ENCODE assay signal across 11 mouse cellular contexts in genomic region chr10:79824413-79824812, GRCm38 (mm10). TPM values are rescaled to one million over a fixed set of nuclear protein-coding genes. Genes with fewer than 3 reads are reported as not detected.
DNase-seq lines count a peak whose midpoint lies in the region; ATAC-seq and TF ChIP-seq lines count a peak whose summit lies in the region.
"Had no signal": no experiment of that assay in that cellular context is flagged by ENCODE, and none has a peak within 500 bp of the region (broad histone marks: within the 10 kb centered on the region; RNA-seq: fewer than 3 reads in every experiment).

No protein-coding gene starts in this region.

- H3K4me2 ChIP-seq in heart, embryonic 13.5 days, result peak overlapping the region; percentile 24
- peak overlapping the region; percentile 16; the same call in 1 of the 2 replicates for H3K4me2 ChIP-seq in lung, embryonic 16.5 days (ENCODE audit: low read depth, low read length)
- H3K4me2 ChIP-seq: midbrain, embryonic 15.5 days had no signal

- H3K36me3 ChIP-seq in heart, embryonic 13.5 days, result peaks cover 8% of the 10 kb centered on the region
- no peaks in the 10 kb centered on the region for H3K36me3 ChIP-seq in lung, embryonic 16.5 days (ENCODE audit: control insufficient read depth, insufficient read depth, low read length)

- 39% methylated on average over 6 of the region's 6 CpGs for WGBS in heart, embryonic 13.5 days
- 44% methylated on average over 6 of the region's 6 CpGs for WGBS in lung, embryonic 16.5 days

- peak overlapping the region; percentile 32 for H3K4me3 ChIP-seq in gastrocnemius, adult 2 months
- H3K4me3 ChIP-seq in heart, embryonic 13.5 days, result peak overlapping the region; percentile 4; the same call in 1 of the 2 replicates
- H3K4me3 ChIP-seq in lung, embryonic 16.5 days (ENCODE audit: low read length), result peak overlapping the region; percentile 10; the same call in 1 of the 2 replicates
- H3K4me3 ChIP-seq: midbrain, embryonic 15.5 days had no signal

- H3K27me3 ChIP-seq in heart, embryonic 13.5 days (replicated peaks), result 0 out of 2 replicates have a peak, but pooled peaks cover 3% of the 10 kb centered on the region
- no peaks in the 10 kb centered on the region for H3K27me3 ChIP-seq in lung, embryonic 16.5 days (ENCODE audit: control insufficient read depth, insufficient read depth, low read depth, low read length)
- H3K27me3 ChIP-seq: midbrain, embryonic 15.5 days had no signal

- no peak for DNase-seq in gastrocnemius, adult 2 months
- no peak for DNase-seq in gastrocnemius, postnatal 36 days
- DNase-seq in 416B (ENCODE audit: low read depth), result peak; percentile 72
- no peak for DNase-seq in retina, postnatal 1 day
- no peak for DNase-seq in left cerebral cortex, postnatal 36 days (ENCODE audit: low spot score in 2 of 2)
- DNase-seq in cerebellum, postnatal 14 days, result no peak
- DNase-seq: right cerebral cortex, postnatal 25 days had no signal

- ATAC-seq in heart, embryonic 13.5 days (ENCODE audit: extremely low read depth, insufficient number of reproducible peaks, low FRiP score, low TSS enrichment), result no peak
- no peak for ATAC-seq in lung, embryonic 16.5 days (ENCODE audit: low read depth)
- ATAC-seq: midbrain, embryonic 15.5 days had no signal

- intact Hi-C loops in gastrocnemius, adult 2 months (cut with DNase I), result no loop called here
- intact Hi-C loops in gastrocnemius, postnatal 36 days (cut with DNase I), result no loop called here
- intact Hi-C loops in left cerebral cortex, postnatal 36 days (cut with DNase I), result no loop called here

- H3K9me3 ChIP-seq in heart, embryonic 13.5 days, result no peaks in the 10 kb centered on the region
- H3K9me3 ChIP-seq in lung, embryonic 16.5 days (ENCODE audit: control insufficient read depth, low read length), result no peaks in the 10 kb centered on the region
- H3K9me3 ChIP-seq: midbrain, embryonic 15.5 days had no signal

- H3K4me1 ChIP-seq in heart, embryonic 13.5 days, result peaks cover 24% of the 10 kb centered on the region
- peaks cover 6% of the 10 kb centered on the region; the same call in 1 of the 2 replicates for H3K4me1 ChIP-seq in lung, embryonic 16.5 days (replicated peaks; ENCODE audit: control insufficient read depth, insufficient read depth, low read length)

- peak overlapping the region; percentile 66 for H3K9ac ChIP-seq in heart, embryonic 13.5 days
- H3K9ac ChIP-seq in lung, embryonic 16.5 days (ENCODE audit: low read length), result peak overlapping the region; percentile 45; the same call in 1 of the 2 replicates
- H3K9ac ChIP-seq: midbrain, embryonic 15.5 days had no signal

- H3K27ac ChIP-seq in gastrocnemius, adult 2 months, result peak overlapping the region; percentile 54
- H3K27ac ChIP-seq in heart, embryonic 13.5 days (replicated peaks), result peak overlapping the region; percentile 70
- peak overlapping the region; percentile 20; the same call in 1 of the 2 replicates for H3K27ac ChIP-seq in lung, embryonic 16.5 days (ENCODE audit: low read length)
- H3K27ac ChIP-seq: midbrain, embryonic 15.5 days had no signal

- TF ChIP-seq CTCF in gastrocnemius, adult 2 months (IDR thresholded peaks at IDR 0.05), result no peak

RNA-seq across cellular contexts. Expression of gene Misp, which starts 3.6 kb away (rescaled TPM):
- not detected for total RNA-seq in gastrocnemius, adult 2 months (2021)
- total RNA-seq in gastrocnemius, postnatal 36 days (2021), result not detected
- 1.2 and 1.4 TPM in 2 replicates for polyA plus RNA-seq in heart, embryonic 13.5 days (2015; fragmentation: Nextera tagmentation; extraction: Ambion mirVana)
- 10.6 and 13.5 TPM in 2 replicates for polyA plus RNA-seq in lung, embryonic 16.5 days (2015; fragmentation: Nextera tagmentation; extraction: Ambion mirVana)
- 1 to 10 TPM in 1 of 2 experiments, not detected in 1; 1.7 TPM for total RNA-seq in left cerebral cortex, postnatal 36 days (2021)

RNA-seq across cellular contexts. Expression of gene Ptbp1, which starts 29.8 kb away (rescaled TPM):
- total RNA-seq in gastrocnemius, adult 2 months (2021), result 10 to 100 TPM; 18.8 to 25.1 TPM
- 10 to 100 TPM; 17.2 to 17.4 TPM for total RNA-seq in gastrocnemius, postnatal 36 days (2021)
- polyA plus RNA-seq in heart, embryonic 13.5 days (2015; fragmentation: Nextera tagmentation; extraction: Ambion mirVana), result 122 and 141 TPM in 2 replicates
- 344 and 371 TPM in 2 replicates for polyA plus RNA-seq in lung, embryonic 16.5 days (2015; fragmentation: Nextera tagmentation; extraction: Ambion mirVana)
- total RNA-seq in left cerebral cortex, postnatal 36 days (2021), result 10 to 100 TPM; 40.2 to 51.9 TPM

RNA-seq across cellular contexts. Expression of gene Palm, which starts 31.0 kb away (rescaled TPM):
- 10 to 100 TPM; 18.1 to 23.0 TPM for total RNA-seq in gastrocnemius, adult 2 months (2021)
- total RNA-seq in gastrocnemius, postnatal 36 days (2021), result 10 to 100 TPM; 13.8 to 21.4 TPM
- 67.1 and 69.3 TPM in 2 replicates for polyA plus RNA-seq in heart, embryonic 13.5 days (2015; fragmentation: Nextera tagmentation; extraction: Ambion mirVana)
- polyA plus RNA-seq in lung, embryonic 16.5 days (2015; fragmentation: Nextera tagmentation; extraction: Ambion mirVana), result 52.7 and 54.1 TPM in 2 replicates
- 100 to 1,000 TPM; 321 to 357 TPM for total RNA-seq in left cerebral cortex, postnatal 36 days (2021)

RNA-seq across cellular contexts. Expression of gene Prss57, which starts 33.7 kb away (rescaled TPM):
- not detected for total RNA-seq in gastrocnemius, adult 2 months (2021)
- total RNA-seq in gastrocnemius, postnatal 36 days (2021), result not detected
- polyA plus RNA-seq in heart, embryonic 13.5 days (2015; fragmentation: Nextera tagmentation; extraction: Ambion mirVana), result 0.51 TPM in 1 of 2 replicates, not detected in the other
- polyA plus RNA-seq in lung, embryonic 16.5 days (2015; fragmentation: Nextera tagmentation; extraction: Ambion mirVana), result 0.57 and 2.1 TPM in 2 replicates
- under 1 TPM; 0.74 to 0.79 TPM for total RNA-seq in left cerebral cortex, postnatal 36 days (2021)
- polyA plus RNA-seq: embryonic facial prominence, embryonic 11.5 days; midbrain, embryonic 15.5 days had no signal

RNA-seq across cellular contexts. Expression of gene Fstl3, which starts 47.3 kb away (rescaled TPM):
- 1 to 10 TPM; 1.0 to 1.5 TPM for total RNA-seq in gastrocnemius, adult 2 months (2021)
- total RNA-seq in gastrocnemius, postnatal 36 days (2021), result 1 to 10 TPM; 1.2 to 1.8 TPM
- 23.8 and 27.3 TPM in 2 replicates for polyA plus RNA-seq in heart, embryonic 13.5 days (2015; fragmentation: Nextera tagmentation; extraction: Ambion mirVana)
- 21.7 and 22.7 TPM in 2 replicates for polyA plus RNA-seq in lung, embryonic 16.5 days (2015; fragmentation: Nextera tagmentation; extraction: Ambion mirVana)
- 1 to 10 TPM; 2.8 to 3.6 TPM for total RNA-seq in left cerebral cortex, postnatal 36 days (2021)

Comparison
In these comparisons a context has a peak if more than half of its experiments do, and no peak if none do; other contexts are left out.
1. H3K27ac ChIP-seq: peak in every context shown above with its lines; median percentile 70 in heart, embryonic 13.5 days; 54 in gastrocnemius, adult 2 months; 20 in lung, embryonic 16.5 days.
2. RNA of gene Palm, which starts 31.0 kb away (total RNA-seq): 321 to 357 TPM in left cerebral cortex, postnatal 36 days; 18.1 to 23.0 TPM in gastrocnemius, adult 2 months and 13.8 to 21.4 TPM in gastrocnemius, postnatal 36 days; every median in the first group is over 10 times any median in the second.
3. Peak in every context shown above with its lines, with median percentiles within 50 percentile points of each other: H3K4me3 ChIP-seq.